Mouse (Mus musculus): Measurements from ENCODE around the gene Tex22. TPM values are rescaled to one million over a fixed set of nuclear protein-coding genes. Genes with fewer than 3 reads are reported as not detected.

Tex22 gene
- polyA plus RNA-seq, 1 experiment = not detected

GRCm38 (mm10) chr12:113133260-113133659 lies 59.0 kb downstream of the Tex22 start:
- TF ChIP-seq CTCF (IDR thresholded peaks at IDR 0.05; ENCODE audit: borderline replicate concordance, insufficient read depth, low read length) (no peak), POLR2A (IDR thresholded peaks at IDR 0.05; ENCODE audit: low read depth, low read length) (no peak)
- Histone ChIP-seq H3K4me1 (ENCODE audit: control insufficient read depth, insufficient read depth, low read length) (no peaks in the 10 kb centered on the region), H3K4me3 (ENCODE audit: insufficient read depth, low read length) (no peak overlapping the region), H3K27ac (ENCODE audit: insufficient read depth, low read length) (no peak overlapping the region)

- H3K27ac ChIP-seq (ENCODE audit: insufficient read depth, low read length) = no peak overlapping the region
- H3K4me1 ChIP-seq (ENCODE audit: control insufficient read depth, insufficient read depth, low read length) = no peaks in the 10 kb centered on the region
- no peak overlapping the region for H3K4me3 ChIP-seq (ENCODE audit: insufficient read depth, low read length)
- no peak for TF ChIP-seq POLR2A (IDR thresholded peaks at IDR 0.05; ENCODE audit: low read depth, low read length)
- no peak for TF ChIP-seq CTCF (IDR thresholded peaks at IDR 0.05; ENCODE audit: borderline replicate concordance, insufficient read depth, low read length)
These were observed 59.6 kb downstream of the Tex22 start for GRCm38 (mm10) chr12:113133861-113134403.

DNA sequence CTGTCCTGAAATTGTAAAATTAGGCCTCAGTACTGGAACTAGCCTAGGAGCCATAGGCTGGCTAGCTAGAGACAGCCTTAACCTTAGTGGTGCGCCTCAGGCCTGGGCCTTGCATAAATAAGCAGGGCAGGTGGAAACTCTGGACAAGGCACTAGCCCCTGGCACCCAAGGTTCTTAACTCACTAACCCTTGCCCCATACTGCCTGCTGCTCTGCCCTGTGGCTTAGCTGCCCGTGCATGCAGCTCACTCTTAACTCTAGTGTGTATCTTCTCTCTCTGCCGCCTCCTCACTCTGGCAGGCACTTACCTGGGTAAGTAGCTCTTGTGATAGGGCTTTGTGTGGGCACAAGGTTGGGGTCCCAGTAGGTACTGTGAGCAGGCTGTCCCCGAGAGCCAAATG lies 60.2 kb downstream of the Tex22 start:
- Histone ChIP-seq H3K4me3 (ENCODE audit: insufficient read depth, low read length) (no peak overlapping the region), H3K27ac (ENCODE audit: insufficient read depth, low read length) (no peak overlapping the region), H3K4me1 (ENCODE audit: control insufficient read depth, insufficient read depth, low read length) (no peaks in the 10 kb centered on the region)
- no peak for TF ChIP-seq CTCF (IDR thresholded peaks at IDR 0.05; ENCODE audit: borderline replicate concordance, insufficient read depth, low read length)
- TF ChIP-seq POLR2A (IDR thresholded peaks at IDR 0.05; ENCODE audit: low read depth, low read length) = no peak

- TF ChIP-seq POLR2A (IDR thresholded peaks at IDR 0.05; ENCODE audit: low read depth, low read length) = no peak
- no peak for TF ChIP-seq CTCF (IDR thresholded peaks at IDR 0.05; ENCODE audit: borderline replicate concordance, insufficient read depth, low read length)
- H3K4me3 ChIP-seq (ENCODE audit: insufficient read depth, low read length) = no peak overlapping the region
- H3K27ac ChIP-seq (ENCODE audit: insufficient read depth, low read length) = no peak overlapping the region
These were observed 61.1 kb downstream of the Tex22 start for GRCm38 (mm10) chr12:113135401-113135800.

GRCm38 (mm10) chr12:113136492-113137020 lies 62.3 kb downstream of the Tex22 start:
- TF ChIP-seq CTCF (IDR thresholded peaks at IDR 0.05; ENCODE audit: borderline replicate concordance, insufficient read depth, low read length) (no peak), POLR2A (IDR thresholded peaks at IDR 0.05; ENCODE audit: low read depth, low read length) (no peak)
- H3K4me3 ChIP-seq (ENCODE audit: insufficient read depth, low read length) = no peak overlapping the region
- H3K4me1 ChIP-seq (ENCODE audit: control insufficient read depth, insufficient read depth, low read length) = peaks cover 2% of the 10 kb centered on the region; the same call in 1 of the 2 replicates
- H3K27ac ChIP-seq (ENCODE audit: insufficient read depth, low read length) = no peak overlapping the region

More at GRCm38 (mm10) chr12:113135401-113135800, 61.1 kb downstream of the Tex22 start:
- peaks cover 2% of the 10 kb centered on the region; the same call in 1 of the 2 replicates for H3K4me1 ChIP-seq (ENCODE audit: control insufficient read depth, insufficient read depth, low read length)

DNA sequence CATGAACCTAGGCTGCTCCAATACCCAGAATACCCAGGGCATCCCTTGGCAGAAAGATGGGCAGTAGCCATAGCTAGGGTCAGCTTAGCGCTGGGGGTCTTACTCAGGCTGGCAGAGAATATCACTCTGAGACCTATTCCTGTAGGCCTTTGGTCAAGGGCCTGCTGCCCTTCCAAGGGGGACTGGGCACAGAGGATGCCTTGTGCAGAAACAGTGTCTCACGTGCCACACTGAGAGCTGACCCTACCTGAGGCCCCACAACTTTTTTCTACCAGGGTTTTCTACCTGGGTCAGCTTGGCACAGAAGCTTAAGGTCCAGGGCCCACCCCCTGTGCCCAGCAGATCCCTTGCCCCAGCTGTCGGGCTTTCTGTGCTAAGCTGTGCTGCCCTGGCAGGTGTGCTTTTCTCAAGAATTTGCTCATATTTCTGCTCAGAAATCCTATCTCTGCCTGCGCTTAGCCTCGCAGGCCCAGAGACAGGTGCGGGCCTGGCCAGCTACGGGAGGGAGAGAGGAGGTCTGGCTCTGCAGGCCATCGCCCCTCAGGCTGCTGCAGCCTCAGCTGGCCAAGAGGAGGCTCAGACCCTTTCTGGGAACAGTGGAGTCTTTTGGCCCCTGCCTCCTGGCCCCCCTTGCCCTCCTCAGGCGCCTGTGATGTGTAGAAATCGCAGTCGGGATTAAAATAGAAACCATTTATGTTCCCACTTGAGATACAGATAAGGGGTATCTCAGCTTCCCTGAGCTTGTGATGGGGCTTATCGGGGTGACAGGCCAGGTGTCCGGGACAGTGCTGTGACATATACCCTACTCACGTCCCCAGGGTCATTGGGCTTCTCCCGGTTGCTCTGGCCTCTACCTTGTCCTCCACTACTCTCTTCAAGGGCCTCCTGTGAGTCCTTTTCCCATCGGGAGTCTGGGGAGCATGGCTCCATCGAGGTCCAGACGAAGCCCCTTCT lies 63.2 kb downstream of the Tex22 start:
- peaks cover 2% of the 10 kb centered on the region; the same call in 1 of the 2 replicates for H3K4me1 ChIP-seq (ENCODE audit: control insufficient read depth, insufficient read depth, low read length)
- no peak overlapping the region for H3K27ac ChIP-seq (ENCODE audit: insufficient read depth, low read length)
- no peak overlapping the region for H3K4me3 ChIP-seq (ENCODE audit: insufficient read depth, low read length)
- TF ChIP-seq POLR2A (IDR thresholded peaks at IDR 0.05; ENCODE audit: low read depth, low read length) = no peak
- no peak for TF ChIP-seq CTCF (IDR thresholded peaks at IDR 0.05; ENCODE audit: borderline replicate concordance, insufficient read depth, low read length)

GRCm38 (mm10) chr12:113138291-113138690 lies 64.0 kb downstream of the Tex22 start:
- Histone ChIP-seq H3K27ac (ENCODE audit: insufficient read depth, low read length) (no peak overlapping the region), H3K4me3 (ENCODE audit: insufficient read depth, low read length) (no peak overlapping the region), H3K4me1 (ENCODE audit: control insufficient read depth, insufficient read depth, low read length) (peaks cover 2% of the 10 kb centered on the region; the same call in 1 of the 2 replicates)
- no peak for TF ChIP-seq POLR2A (IDR thresholded peaks at IDR 0.05; ENCODE audit: low read depth, low read length)

Other genes starting within 250 kb of the Tex22 start
- 44.1 and 53.6 TPM in 2 replicates for gene Cdca4, start 245.1 kb upstream of the Tex22 start, polyA plus RNA-seq (2011; ENCODE audit: insufficient read length, low read depth, missing spikeins)
- not detected in 2 replicates for gene Gpr132, start 206.3 kb upstream of the Tex22 start, polyA plus RNA-seq (2011; ENCODE audit: insufficient read length, low read depth, missing spikeins)
- 0.25 TPM in 1 of 2 replicates, not detected in the other for gene Jag2, start 144.7 kb upstream of the Tex22 start, polyA plus RNA-seq (2011; ENCODE audit: insufficient read length, low read depth, missing spikeins)
- 6.4 and 8.4 TPM in 2 replicates for gene Nudt14, start 132.4 kb upstream of the Tex22 start, polyA plus RNA-seq (2011; ENCODE audit: insufficient read length, low read depth, missing spikeins)
- 7.9 and 9.0 TPM in 2 replicates for gene Btbd6, start 98.0 kb upstream of the Tex22 start, polyA plus RNA-seq (2011; ENCODE audit: insufficient read length, low read depth, missing spikeins)
- gene Brf1, start 73.8 kb upstream of the Tex22 start, polyA plus RNA-seq (2011; ENCODE audit: insufficient read length, low read depth, missing spikeins) = 25.3 and 37.2 TPM in 2 replicates
- gene Pacs2, start 60.0 kb upstream of the Tex22 start, polyA plus RNA-seq (2011; ENCODE audit: insufficient read length, low read depth, missing spikeins) = 33.4 and 44.5 TPM in 2 replicates
- 83.2 and 86.5 TPM in 2 replicates for gene Mta1, start 23.8 kb downstream of the Tex22 start, polyA plus RNA-seq (2011; ENCODE audit: insufficient read length, low read depth, missing spikeins)
- gene Crip2, start 65.7 kb downstream of the Tex22 start, polyA plus RNA-seq (2011; ENCODE audit: insufficient read length, low read depth, missing spikeins) = 52.9 and 129 TPM in 2 replicates
- 75.5 and 79.9 TPM in 2 replicates for gene Crip1, start 71.8 kb downstream of the Tex22 start, polyA plus RNA-seq (2011; ENCODE audit: insufficient read length, low read depth, missing spikeins)
- 10.1 and 12.2 TPM in 2 replicates for gene Tedc1, start 81.9 kb downstream of the Tex22 start, polyA plus RNA-seq (2011; ENCODE audit: insufficient read length, low read depth, missing spikeins)
- 7.2 and 8.3 TPM in 2 replicates for gene Tmem121, start 111.4 kb downstream of the Tex22 start, polyA plus RNA-seq (2011; ENCODE audit: insufficient read length, low read depth, missing spikeins)

All from embryonic fibroblast, embryonic 13.5 days (primary cell).